29 mouse cellular contexts compared by ENCODE assay signal in genomic region chr17:69685625-69686257, GRCm38 (mm10).
A peak's percentile ranks its signal among the peaks of the same experiment; 100 is the strongest.
DNase-seq lines count a peak whose midpoint lies in the region; ATAC-seq and TF ChIP-seq lines count a peak whose summit lies in the region.
"Had no signal": no experiment of that assay in that cellular context is flagged by ENCODE, and none has a peak within 500 bp of the region (broad histone marks: within the 10 kb centered on the region; RNA-seq: fewer than 3 reads in every experiment).

No protein-coding gene starts in this region.

- DNase-seq in forebrain, embryonic 11.5 days (ENCODE audit: low spot score): no peak
- DNase-seq in forebrain, embryonic 10.5 days (ENCODE audit: extremely low spot score, low spot score): no peak
- peak; percentile 35 for DNase-seq in midbrain, embryonic 14.5 days
- DNase-seq in midbrain, postnatal 0 days (ENCODE audit: low spot score): no peak
- peak; percentile 32 for DNase-seq in forebrain, postnatal 0 days
- DNase-seq in retina, postnatal 1 day: peak; percentile 76
- DNase-seq in left cerebral cortex, postnatal 36 days (ENCODE audit: low spot score in 2 of 2): no peak
- DNase-seq in natural killer cell, adult 2 months (ENCODE audit: low spot score in 2 of 2): no peak
- DNase-seq: adrenal gland, adult 2 months; adrenal gland, postnatal 36 days; cerebellum, adult 8-10 months; cerebellum, postnatal 36 days; heart, adult 2 months; heart, postnatal 10 days; kidney, adult 8-10 months; kidney, postnatal 4 days; liver, embryonic 13.5 days; lung, adult 18-20 months; right cerebral cortex, postnatal 4 days had no signal

- no peak for TF ChIP-seq CTCF in midbrain, postnatal 0 days (IDR thresholded peaks at IDR 0.05)
- no peak for TF ChIP-seq CTCF in forebrain, postnatal 0 days (IDR thresholded peaks at IDR 0.05; ENCODE audit: low read depth)

- H3K27ac ChIP-seq in forebrain, embryonic 11.5 days (ENCODE audit: low read depth, low read length): no peak overlapping the region
- no peak overlapping the region for H3K27ac ChIP-seq in forebrain, embryonic 10.5 days
- H3K27ac ChIP-seq in midbrain, embryonic 14.5 days (replicated peaks; ENCODE audit: low read depth, low read length): no peak overlapping the region
- no peak overlapping the region for H3K27ac ChIP-seq in midbrain, postnatal 0 days (ENCODE audit: low read depth, low read length)
- H3K27ac ChIP-seq in forebrain, postnatal 0 days (ENCODE audit: low read depth, low read length): no peak overlapping the region
- H3K27ac ChIP-seq: heart, adult 2 months; heart, embryonic 13.5 days; intestine, embryonic 15.5 days; kidney, postnatal 0 days; limb, embryonic 10.5 days; limb, embryonic 15.5 days; liver, embryonic 13.5 days; macrophage; stomach, postnatal 0 days had no signal

- H3K27me3 ChIP-seq in forebrain, embryonic 11.5 days (ENCODE audit: control insufficient read depth, insufficient read depth, low read length): no peaks in the 10 kb centered on the region
- no peaks in the 10 kb centered on the region for H3K27me3 ChIP-seq in forebrain, embryonic 10.5 days (ENCODE audit: poor library complexity, severe bottlenecking)
- H3K27me3 ChIP-seq in midbrain, embryonic 14.5 days (ENCODE audit: control insufficient read depth, insufficient read depth, low read length): no peaks in the 10 kb centered on the region
- no peaks in the 10 kb centered on the region for H3K27me3 ChIP-seq in midbrain, postnatal 0 days (ENCODE audit: insufficient read depth, low read length)
- H3K27me3 ChIP-seq in forebrain, postnatal 0 days (ENCODE audit: insufficient read depth, low read length): no peaks in the 10 kb centered on the region
- H3K27me3 ChIP-seq: CH12.LX; heart, embryonic 13.5 days; intestine, embryonic 15.5 days; limb, embryonic 15.5 days; liver, embryonic 13.5 days had no signal

- no peak overlapping the region for H3K9ac ChIP-seq in forebrain, embryonic 11.5 days (ENCODE audit: low read length)
- H3K9ac ChIP-seq in midbrain, embryonic 14.5 days (replicated peaks; ENCODE audit: low read length): no peak overlapping the region
- H3K9ac ChIP-seq in midbrain, postnatal 0 days (replicated peaks; ENCODE audit: low read length, poor library complexity, severe bottlenecking): no peak overlapping the region
- no peak overlapping the region for H3K9ac ChIP-seq in forebrain, postnatal 0 days
- H3K9ac ChIP-seq: heart, embryonic 13.5 days; intestine, embryonic 15.5 days; limb, embryonic 15.5 days; liver, embryonic 13.5 days had no signal

- H3K9me3 ChIP-seq in forebrain, embryonic 11.5 days (ENCODE audit: control insufficient read depth, low read length): no peaks in the 10 kb centered on the region
- no peaks in the 10 kb centered on the region for H3K9me3 ChIP-seq in forebrain, embryonic 10.5 days
- no peaks in the 10 kb centered on the region for H3K9me3 ChIP-seq in midbrain, embryonic 14.5 days (ENCODE audit: control insufficient read depth, low read length)
- H3K9me3 ChIP-seq in midbrain, postnatal 0 days (ENCODE audit: low read length): no peaks in the 10 kb centered on the region
- no peaks in the 10 kb centered on the region for H3K9me3 ChIP-seq in forebrain, postnatal 0 days (ENCODE audit: low read length)
- H3K9me3 ChIP-seq: heart, embryonic 13.5 days; intestine, embryonic 15.5 days; limb, embryonic 10.5 days; limb, embryonic 15.5 days had no signal

- H3K36me3 ChIP-seq in forebrain, embryonic 11.5 days (ENCODE audit: control insufficient read depth, insufficient read depth, low read length): no peaks in the 10 kb centered on the region
- no peaks in the 10 kb centered on the region for H3K36me3 ChIP-seq in forebrain, embryonic 10.5 days (replicated peaks)
- H3K36me3 ChIP-seq in midbrain, embryonic 14.5 days (ENCODE audit: control insufficient read depth, insufficient read depth, low read length): no peaks in the 10 kb centered on the region
- no peaks in the 10 kb centered on the region for H3K36me3 ChIP-seq in midbrain, postnatal 0 days (ENCODE audit: insufficient read depth, low read length)
- H3K36me3 ChIP-seq in forebrain, postnatal 0 days (ENCODE audit: insufficient read depth): no peaks in the 10 kb centered on the region
- H3K36me3 ChIP-seq: heart, embryonic 13.5 days; intestine, embryonic 15.5 days; limb, embryonic 10.5 days; limb, embryonic 15.5 days; liver, embryonic 13.5 days had no signal

- peak; percentile 75 for ATAC-seq in forebrain, embryonic 11.5 days (replicated peaks; ENCODE audit: low FRiP score)
- peak; percentile 48; the same call in 1 of the 2 replicates for ATAC-seq in midbrain, embryonic 14.5 days (ENCODE audit: low FRiP score, low TSS enrichment)
- ATAC-seq in midbrain, postnatal 0 days (ENCODE audit: low FRiP score): no peak
- peak; percentile 47; the same call in 1 of the 2 replicates for ATAC-seq in forebrain, postnatal 0 days
- ATAC-seq: activated CD4-positive, CD25-positive, alpha-beta regulatory T cell, adult 4 months; intestine, embryonic 15.5 days; lung, postnatal 0 days had no signal

- intact Hi-C loops in left cerebral cortex, postnatal 36 days (cut with DNase I): no loop called here

- H3K4me2 ChIP-seq in forebrain, embryonic 11.5 days (ENCODE audit: low read depth, low read length, severe bottlenecking): no peak overlapping the region
- no peak overlapping the region for H3K4me2 ChIP-seq in midbrain, embryonic 14.5 days (ENCODE audit: low read length)
- H3K4me2 ChIP-seq in midbrain, postnatal 0 days (ENCODE audit: low read depth, low read length, poor library complexity, severe bottlenecking): no peak overlapping the region
- H3K4me2 ChIP-seq in forebrain, postnatal 0 days (ENCODE audit: low read depth): no peak overlapping the region
- H3K4me2 ChIP-seq: heart, embryonic 13.5 days; intestine, embryonic 15.5 days; limb, embryonic 15.5 days; liver, embryonic 13.5 days had no signal

- no peaks in the 10 kb centered on the region for H3K4me1 ChIP-seq in forebrain, embryonic 11.5 days (replicated peaks; ENCODE audit: control insufficient read depth, insufficient read depth, low read length)
- peaks cover 16% of the 10 kb centered on the region for H3K4me1 ChIP-seq in forebrain, embryonic 10.5 days
- H3K4me1 ChIP-seq in midbrain, embryonic 14.5 days (ENCODE audit: control insufficient read depth, insufficient read depth, low read length): 0 out of 2 replicates have a peak, but pooled peaks cover 5% of the 10 kb centered on the region
- no peaks in the 10 kb centered on the region for H3K4me1 ChIP-seq in midbrain, postnatal 0 days (ENCODE audit: insufficient read depth, low read length)
- no peaks in the 10 kb centered on the region for H3K4me1 ChIP-seq in forebrain, postnatal 0 days (ENCODE audit: insufficient read depth)
- H3K4me1 ChIP-seq: heart, embryonic 13.5 days; intestine, embryonic 15.5 days; limb, embryonic 10.5 days; limb, embryonic 15.5 days; liver, embryonic 13.5 days had no signal

- H3K4me3 ChIP-seq in forebrain, embryonic 11.5 days (ENCODE audit: low read depth, low read length): no peak overlapping the region
- no peak overlapping the region for H3K4me3 ChIP-seq in forebrain, embryonic 10.5 days
- H3K4me3 ChIP-seq in midbrain, embryonic 14.5 days (replicated peaks; ENCODE audit: low read depth, low read length): no peak overlapping the region
- no peak overlapping the region for H3K4me3 ChIP-seq in midbrain, postnatal 0 days (ENCODE audit: low read depth, low read length)
- no peak overlapping the region for H3K4me3 ChIP-seq in forebrain, postnatal 0 days (ENCODE audit: low read depth, low read length)
- H3K4me3 ChIP-seq: heart, adult 2 months; heart, embryonic 13.5 days; intestine, embryonic 15.5 days; limb, embryonic 10.5 days; limb, embryonic 15.5 days; liver, embryonic 13.5 days had no signal

- 27% methylated on average over 5 of the region's 5 CpGs for WGBS in forebrain, embryonic 11.5 days
- WGBS in forebrain, embryonic 10.5 days: 60% methylated on average over 5 of the region's 5 CpGs
- 59% methylated on average over 5 of the region's 5 CpGs for WGBS in midbrain, embryonic 14.5 days
- WGBS in midbrain, postnatal 0 days: 41% methylated on average over 5 of the region's 5 CpGs
- WGBS in forebrain, postnatal 0 days: 7% methylated on average over 5 of the region's 5 CpGs

Comparison
In these comparisons a context has a peak if more than half of its experiments do, and no peak if none do; other contexts are left out.
1. DNase-seq: peak in midbrain, embryonic 14.5 days (single experiment), forebrain, postnatal 0 days (single experiment) and retina, postnatal 1 day (single experiment); none in forebrain, embryonic 11.5 days (single experiment), forebrain, embryonic 10.5 days (single experiment), midbrain, postnatal 0 days (single experiment), left cerebral cortex, postnatal 36 days (0 of 2) and natural killer cell, adult 2 months (0 of 2).